ENCODE assay signal across 9 mouse cellular contexts in the genomic region with DNA sequence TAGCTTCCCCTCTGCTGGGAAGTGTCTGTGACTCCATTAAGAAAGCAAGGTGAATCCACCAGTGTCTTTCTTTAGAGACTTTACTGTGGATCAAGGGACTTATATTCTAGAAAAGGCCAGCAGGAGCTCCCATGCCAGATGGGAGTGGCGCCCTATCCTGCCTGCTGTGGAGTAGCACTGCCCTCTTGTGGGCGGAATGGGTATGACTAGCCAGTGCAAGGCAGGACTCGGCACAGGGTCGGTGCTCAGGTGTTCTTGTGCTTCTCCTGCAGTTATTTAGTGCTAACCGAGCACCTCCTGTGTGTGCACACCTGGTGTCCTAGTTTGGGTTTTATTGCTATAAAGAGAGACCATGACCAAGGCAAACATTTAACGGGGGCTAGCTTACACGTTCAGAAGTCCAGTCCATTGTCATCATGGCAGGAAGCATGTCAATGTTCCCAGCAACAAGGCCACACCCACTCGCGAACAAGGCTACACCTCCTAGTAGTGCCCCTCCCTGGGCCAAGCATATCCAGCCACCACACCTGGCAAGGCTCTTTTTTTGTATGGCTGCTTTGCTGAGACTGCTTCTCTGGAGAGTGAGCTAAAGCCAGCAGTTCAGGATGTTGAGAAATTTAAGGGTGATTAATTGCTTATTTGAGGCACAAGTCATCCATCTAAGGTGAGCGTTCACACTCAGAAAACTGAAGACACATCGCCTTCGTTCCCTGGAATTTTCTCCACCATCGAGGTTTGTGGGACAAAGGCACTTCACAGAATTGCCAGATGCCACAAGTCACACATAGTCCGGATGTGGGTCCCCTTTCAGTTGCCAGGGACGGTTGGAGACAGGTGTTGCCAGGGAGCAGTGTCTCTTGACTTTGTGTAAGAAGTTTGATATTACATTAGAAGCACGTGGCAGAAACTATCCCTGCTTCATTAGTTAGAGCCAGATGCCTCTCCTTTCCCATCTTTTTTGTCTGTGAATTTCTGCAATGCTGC. TPM values are rescaled to one million over a fixed set of nuclear protein-coding genes. Genes with fewer than 3 reads are reported as not detected.
DNase-seq lines count a peak whose midpoint lies in the region; ATAC-seq and TF ChIP-seq lines count a peak whose summit lies in the region.
"Had no signal": no experiment of that assay in that cellular context is flagged by ENCODE, and none has a peak within 500 bp of the region (broad histone marks: within the 10 kb centered on the region; RNA-seq: fewer than 3 reads in every experiment).

No protein-coding gene starts in this region.

- no peak overlapping the region for H3K27ac ChIP-seq in cerebellum, adult 2 months (ENCODE audit: insufficient read depth, low read length)
- H3K27ac ChIP-seq in forebrain, postnatal 0 days (ENCODE audit: low read depth, low read length): no peak overlapping the region
- no peak overlapping the region for H3K27ac ChIP-seq in layer of hippocampus, adult 2 months
- no peak overlapping the region for H3K27ac ChIP-seq in lung, embryonic 15.5 days
- H3K27ac ChIP-seq in olfactory bulb, adult 2 months (ENCODE audit: insufficient read depth, low read depth, low read length): no peak overlapping the region
- H3K27ac ChIP-seq in thymus, adult 2 months (ENCODE audit: control insufficient read depth, insufficient read depth, low read length): peak overlapping the region; percentile 95
- H3K27ac ChIP-seq: liver, embryonic 15.5 days had no signal

- H3K9ac ChIP-seq in forebrain, postnatal 0 days: no peak overlapping the region
- no peak overlapping the region for H3K9ac ChIP-seq in lung, embryonic 15.5 days
- H3K9ac ChIP-seq: liver, embryonic 15.5 days had no signal

- peak overlapping the region; percentile 21 for H3K4me2 ChIP-seq in forebrain, postnatal 0 days (ENCODE audit: low read depth)
- peak overlapping the region; percentile 44; the same call in 1 of the 2 replicates for H3K4me2 ChIP-seq in lung, embryonic 15.5 days
- H3K4me2 ChIP-seq: liver, embryonic 15.5 days had no signal

- peaks cover 12% of the 10 kb centered on the region for H3K27me3 ChIP-seq in G1E (ENCODE audit: insufficient read depth, low read length)
- H3K27me3 ChIP-seq in cerebellum, adult 2 months (ENCODE audit: control insufficient read depth, insufficient read depth, low read length): no peaks in the 10 kb centered on the region
- H3K27me3 ChIP-seq in forebrain, postnatal 0 days (ENCODE audit: insufficient read depth, low read length): no peaks in the 10 kb centered on the region
- no peaks in the 10 kb centered on the region; the same call in 1 of the 2 replicates for H3K27me3 ChIP-seq in lung, embryonic 15.5 days
- no peaks in the 10 kb centered on the region for H3K27me3 ChIP-seq in thymus, adult 2 months (ENCODE audit: control insufficient read depth, insufficient read depth, low read length)
- H3K27me3 ChIP-seq: liver, embryonic 15.5 days had no signal

- ATAC-seq in G1E (ENCODE audit: extremely low read depth, insufficient number of reproducible peaks, low FRiP score, poor library complexity, severe bottlenecking): no peak
- ATAC-seq in forebrain, postnatal 0 days: peak; percentile 64; the same call in 1 of the 2 replicates
- peak; percentile 24; the same call in 1 of the 2 replicates for ATAC-seq in lung, embryonic 15.5 days (ENCODE audit: borderline replicate concordance, extremely low read depth, low FRiP score, low TSS enrichment)

- H3K36me3 ChIP-seq in G1E (replicated peaks): no peaks in the 10 kb centered on the region
- no peaks in the 10 kb centered on the region for H3K36me3 ChIP-seq in forebrain, postnatal 0 days (ENCODE audit: insufficient read depth)
- H3K36me3 ChIP-seq in lung, embryonic 15.5 days: no peaks in the 10 kb centered on the region
- H3K36me3 ChIP-seq in thymus, adult 2 months (ENCODE audit: control insufficient read depth, insufficient read depth, low read length): no peaks in the 10 kb centered on the region
- H3K36me3 ChIP-seq: liver, embryonic 15.5 days had no signal

- 33% methylated on average over 16 of the region's 16 CpGs for WGBS in cerebellum, adult 2 months
- 33% methylated on average over 16 of the region's 16 CpGs for WGBS in forebrain, postnatal 0 days
- WGBS in lung, embryonic 15.5 days: 23% methylated on average over 16 of the region's 16 CpGs
- WGBS in olfactory bulb, adult 2 months: 34% methylated on average over 16 of the region's 16 CpGs
- 23% methylated on average over 16 of the region's 16 CpGs for WGBS in thymus, adult 2 months

- peaks cover 10% of the 10 kb centered on the region for H3K4me1 ChIP-seq in G1E (ENCODE audit: insufficient read depth, low read depth, low read length)
- no peaks in the 10 kb centered on the region for H3K4me1 ChIP-seq in cerebellum, adult 2 months (ENCODE audit: control insufficient read depth, insufficient read depth, low read length)
- H3K4me1 ChIP-seq in forebrain, postnatal 0 days (ENCODE audit: insufficient read depth): no peaks in the 10 kb centered on the region
- H3K4me1 ChIP-seq in lung, embryonic 15.5 days: peaks cover 9% of the 10 kb centered on the region
- H3K4me1 ChIP-seq in olfactory bulb, adult 2 months (ENCODE audit: control insufficient read depth, insufficient read depth, low read length): peaks cover 13% of the 10 kb centered on the region
- peaks cover 17% of the 10 kb centered on the region for H3K4me1 ChIP-seq in thymus, adult 2 months (replicated peaks; ENCODE audit: control insufficient read depth, insufficient read depth, low read length)

- H3K9me3 ChIP-seq in G1E (replicated peaks): no peaks in the 10 kb centered on the region
- H3K9me3 ChIP-seq in forebrain, postnatal 0 days (ENCODE audit: low read length): no peaks in the 10 kb centered on the region
- no peaks in the 10 kb centered on the region for H3K9me3 ChIP-seq in lung, embryonic 15.5 days
- H3K9me3 ChIP-seq: liver, embryonic 15.5 days had no signal

- no peak overlapping the region for H3K4me3 ChIP-seq in G1E (ENCODE audit: low read depth, low read length)
- no peak overlapping the region for H3K4me3 ChIP-seq in cerebellum, adult 2 months (replicated peaks; ENCODE audit: insufficient read depth, low read depth, low read length)
- H3K4me3 ChIP-seq in forebrain, postnatal 0 days (ENCODE audit: low read depth, low read length): no peak overlapping the region
- H3K4me3 ChIP-seq in layer of hippocampus, adult 2 months: peak overlapping the region; percentile 8; the same call in 1 of the 2 replicates
- no peak overlapping the region for H3K4me3 ChIP-seq in lung, embryonic 15.5 days
- no peak overlapping the region for H3K4me3 ChIP-seq in olfactory bulb, adult 2 months (ENCODE audit: insufficient read depth, low read depth, low read length)
- no peak overlapping the region for H3K4me3 ChIP-seq in thymus, adult 2 months (ENCODE audit: control insufficient read depth, insufficient read depth, low read length)
- H3K4me3 ChIP-seq: liver, embryonic 15.5 days had no signal

- TF ChIP-seq POLR2A in cerebellum, adult 2 months (IDR thresholded peaks at IDR 0.05; ENCODE audit: borderline replicate concordance, insufficient read depth, low read length): no peak
- no peak for TF ChIP-seq POLR2A in olfactory bulb, adult 2 months (IDR thresholded peaks at IDR 0.05; ENCODE audit: insufficient read depth, low read depth, low read length)
- TF ChIP-seq POLR2A in thymus, adult 2 months (IDR thresholded peaks at IDR 0.05; ENCODE audit: control insufficient read depth, extremely low read depth, insufficient read depth, low read length, poor library complexity): no peak

- TF ChIP-seq CTCF in G1E (IDR thresholded peaks at IDR 0.05; ENCODE audit: low read depth, low read length): peak; percentile 87
- peak; percentile 100 for TF ChIP-seq CTCF in cerebellum, adult 2 months (IDR thresholded peaks at IDR 0.05; ENCODE audit: borderline replicate concordance, insufficient read depth, low read depth, low read length)
- TF ChIP-seq CTCF in forebrain, postnatal 0 days (IDR thresholded peaks at IDR 0.05; ENCODE audit: low read depth): peak; percentile 100
- TF ChIP-seq CTCF in layer of hippocampus, adult 2 months (conservative IDR thresholded peaks at IDR 0.05): peak; percentile 99
- peak; percentile 97 for TF ChIP-seq CTCF in olfactory bulb, adult 2 months (IDR thresholded peaks at IDR 0.05; ENCODE audit: insufficient read depth, low read depth, low read length)
- peak; percentile 93 for TF ChIP-seq CTCF in thymus, adult 2 months (IDR thresholded peaks at IDR 0.05; ENCODE audit: borderline replicate concordance, control insufficient read depth, extremely low read depth, insufficient read depth, low read length, poor library complexity)

- DNase-seq in G1E (ENCODE audit: low spot score): peak; percentile 32
- peak; percentile 72 to 89 for DNase-seq in cerebellum, adult 2 months
- peak; percentile 91 for DNase-seq in forebrain, postnatal 0 days
- DNase-seq in heart, postnatal 4 days: peak; percentile 92
- DNase-seq in layer of hippocampus, adult 2 months (ENCODE audit: low spot score in 2 of 2): peak; percentile 75 to 93
- DNase-seq in thymus, adult 2 months: peak; percentile 84

RNA-seq across cellular contexts. Expression of a gene that starts 3.2 kb away (rescaled TPM):
- 0.98 TPM in 1 of 2 replicates, not detected in the other for total RNA-seq in G1E (2014; fragmentation: Nextera tagmentation)
- 0.98 and 1.6 TPM in 2 replicates for total RNA-seq in G1E (2017)
- not detected in 2 replicates for polyA plus RNA-seq in G1E (2012)
- polyA plus RNA-seq in cerebellum, adult 2 months (2012; rRNA removed): 3.3 and 3.5 TPM in 2 replicates
- 2.6 and 3.7 TPM in 2 replicates for total RNA-seq in forebrain, postnatal 0 days (2014; rRNA removed)
- 1.2 and 2.5 TPM in 2 replicates for polyA plus RNA-seq in forebrain, postnatal 0 days (2015; fragmentation: Nextera tagmentation; extraction: Ambion mirVana)
- 1 to 10 TPM; 7.0 to 7.9 TPM for total RNA-seq in heart, postnatal 4 days (2021)
- 1 to 10 TPM; 2.0 to 2.1 TPM for total RNA-seq in layer of hippocampus, adult 2 months (2021)
- 2.6 and 2.8 TPM in 2 replicates for polyA plus RNA-seq in lung, embryonic 15.5 days (2015; fragmentation: Nextera tagmentation; extraction: Ambion mirVana)
- polyA plus RNA-seq in olfactory bulb, adult 2 months (2012; ENCODE audit: insufficient read depth, insufficient read length, low replicate concordance, missing spikeins): not detected in 2 replicates
- 2.5 and 3.3 TPM in 2 replicates for polyA plus RNA-seq in thymus, adult 2 months (2012; rRNA removed)

Comparison
In these comparisons a context has a peak if more than half of its experiments do, and no peak if none do; other contexts are left out.
1. DNase-seq: peak in every context shown above with its lines; median percentile 92 in heart, postnatal 4 days; 91 in forebrain, postnatal 0 days; 84 in layer of hippocampus, adult 2 months; 84 in thymus, adult 2 months; 80 in cerebellum, adult 2 months; 32 in G1E.